Mouse (Mus musculus) A20 (cell line): ENCODE measurements around the gene Asb10.
A peak's percentile ranks its signal among the peaks of the same experiment; 100 is the strongest.

Experiments used
- DNase-seq: peaks from one replicate; pipeline ENCODE4 v3.0.0-alpha.2; 2011; ENCODE audit warnings: low read depth, low spot score

Asb10 gene

GRCm38 (mm10) chr5:24492546-24493285 is 48.1 kb downstream of the Asb10 start:
- DNase-seq: no peak

DNA sequence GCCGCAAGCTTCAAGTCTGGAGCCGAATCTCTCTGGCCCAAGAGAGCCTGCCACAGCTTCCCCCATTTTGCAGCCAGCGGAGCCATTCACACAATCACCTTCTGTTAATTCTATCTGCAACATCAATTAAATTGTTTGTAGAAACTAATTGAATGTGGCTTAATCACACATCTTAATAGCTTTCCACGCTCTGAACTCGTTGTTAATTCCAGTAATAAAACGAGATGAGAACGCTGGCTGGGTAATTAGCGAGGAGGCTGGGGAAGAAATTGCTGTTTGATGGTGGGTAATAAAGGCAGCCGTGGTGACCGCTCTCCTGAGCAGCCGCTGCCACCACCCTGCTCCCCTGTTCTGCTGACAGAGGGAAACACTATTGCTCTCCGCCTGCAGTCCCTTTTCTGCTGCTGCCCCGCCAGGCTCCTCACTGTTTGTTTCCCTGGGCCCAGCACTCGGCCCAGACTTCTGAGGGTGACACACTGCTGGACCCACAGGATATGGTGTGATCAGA is 50.3 kb downstream of the Asb10 start:
- no peak for DNase-seq

GRCm38 (mm10) chr5:24486738-24487137 is 54.0 kb downstream of the Asb10 start:
- DNase-seq: no peak

- DNase-seq: peak; percentile 73
Measured at GRCm38 (mm10) chr5:24486097-24486496, 54.7 kb downstream of the Asb10 start.

GRCm38 (mm10) chr5:24484963-24485362 is 55.8 kb downstream of the Asb10 start:
- DNase-seq: no peak

DNA sequence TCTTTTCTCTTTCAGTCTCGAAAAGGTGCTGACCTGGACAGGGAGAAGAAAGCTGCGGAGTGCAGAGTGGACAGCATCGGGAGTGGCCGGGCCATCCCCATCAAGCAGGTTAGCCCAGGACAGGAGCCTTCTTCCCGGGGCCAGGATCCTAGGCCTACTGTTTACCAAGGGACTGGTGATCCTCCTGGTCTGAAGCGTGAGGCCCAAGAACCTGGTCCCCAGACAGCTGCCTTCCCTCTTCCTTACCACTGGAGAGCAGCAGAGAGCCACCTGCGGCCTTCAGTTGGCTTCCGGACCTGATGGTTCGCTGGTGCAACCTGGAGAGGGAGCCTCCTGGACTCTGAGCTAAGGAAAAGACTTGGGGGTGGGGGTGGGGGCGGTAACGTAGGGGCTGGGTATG is 57.5 kb downstream of the Asb10 start:
- DNase-seq: peak; percentile 39
